Mouse (Mus musculus): ENCODE measurements around the gene Fam204a.

The Fam204a gene

GRCm38 (mm10) chr19:60225899-60226844, at the start of gene Fam204a:
Gene Fam204a, minus strand, starts transcription at chr19:60226701.
- peak; percentile 98 for DNase-seq (ENCODE audit: low spot score)

- DNase-seq (ENCODE audit: low spot score): no peak
These were observed 39.3 kb upstream of the Fam204a start for GRCm38 (mm10) chr19:60265789-60266188.

- DNase-seq (ENCODE audit: low spot score): no peak
These were observed 34.2 kb upstream of the Fam204a start for GRCm38 (mm10) chr19:60260689-60261088.

GRCm38 (mm10) chr19:60252021-60252420, 25.5 kb upstream of the Fam204a start:
- DNase-seq (ENCODE audit: low spot score): no peak

- DNase-seq (ENCODE audit: low spot score): no peak
These were observed 24.7 kb upstream of the Fam204a start for GRCm38 (mm10) chr19:60251197-60251596.

- DNase-seq (ENCODE audit: low spot score): no peak
These were observed 18.7 kb upstream of the Fam204a start for GRCm38 (mm10) chr19:60245250-60245649.

GRCm38 (mm10) chr19:60242620-60243019, 16.1 kb upstream of the Fam204a start:
- no peak for DNase-seq (ENCODE audit: low spot score)

GRCm38 (mm10) chr19:60241916-60242602, 15.6 kb upstream of the Fam204a start:
- no peak for DNase-seq (ENCODE audit: low spot score)

- no peak for DNase-seq (ENCODE audit: low spot score)
These were observed 5.0 kb upstream of the Fam204a start for GRCm38 (mm10) chr19:60231542-60231941.

- no peak for DNase-seq (ENCODE audit: low spot score)
These were observed 339 bp upstream of the Fam204a start for GRCm38 (mm10) chr19:60226845-60227235.

- DNase-seq (ENCODE audit: low spot score): no peak
These were observed 7.1 kb downstream of the Fam204a start for GRCm38 (mm10) chr19:60219395-60219794.

- no peak for DNase-seq (ENCODE audit: low spot score)
These were observed 8.5 kb downstream of the Fam204a start for GRCm38 (mm10) chr19:60217985-60218384.

- no peak for DNase-seq (ENCODE audit: low spot score)
These were observed 18.3 kb downstream of the Fam204a start for GRCm38 (mm10) chr19:60208173-60208572.

- DNase-seq (ENCODE audit: low spot score): peak; percentile 31
These were observed 22.3 kb downstream of the Fam204a start for GRCm38 (mm10) chr19:60204176-60204575.

GRCm38 (mm10) chr19:60200294-60200693, 26.2 kb downstream of the Fam204a start:
- DNase-seq (ENCODE audit: low spot score): peak; percentile 24

GRCm38 (mm10) chr19:60199152-60199551, 27.3 kb downstream of the Fam204a start:
- no peak for DNase-seq (ENCODE audit: low spot score)

GRCm38 (mm10) chr19:60192790-60193189, 33.7 kb downstream of the Fam204a start:
- no peak for DNase-seq (ENCODE audit: low spot score)

GRCm38 (mm10) chr19:60189206-60189605, 37.3 kb downstream of the Fam204a start:
- no peak for DNase-seq (ENCODE audit: low spot score)

GRCm38 (mm10) chr19:60182901-60183300, 43.6 kb downstream of the Fam204a start:
- no peak for DNase-seq (ENCODE audit: low spot score)

GRCm38 (mm10) chr19:60182171-60182570, 44.3 kb downstream of the Fam204a start:
- no peak for DNase-seq (ENCODE audit: low spot score)

GRCm38 (mm10) chr19:60178771-60179563, 47.5 kb downstream of the Fam204a start:
- DNase-seq (ENCODE audit: low spot score): no peak

GRCm38 (mm10) chr19:60165417-60165816, 61.1 kb downstream of the Fam204a start:
- DNase-seq (ENCODE audit: low spot score): no peak
